Mouse (Mus musculus): ENCODE measurements around the gene Hspa13. TPM values are rescaled to one million over a fixed set of nuclear protein-coding genes. Genes with fewer than 3 reads are reported as not detected.

Gene Hspa13
- polyA plus RNA-seq (2016; fragmentation: Nextera tagmentation; extraction: Ambion mirVana): 34.6 and 38.9 TPM in 2 replicates

- Histone ChIP-seq H3K4me3 (peak within 1 kb of the TSS; percentile 75), H3K9me3 (no peaks in the 10 kb centered on the region), H3K4me2 (replicated peaks) (peak within 1 kb of the TSS; percentile 62), H3K27ac (peak within 1 kb of the TSS; percentile 38), H3K9ac (peak within 1 kb of the TSS; percentile 68), H3K36me3 (peaks cover 26% of the 10 kb centered on the region), H3K27me3 (no peaks in the 10 kb centered on the region), H3K4me1 (peaks cover 8% of the 10 kb centered on the region; the same call in 1 of the 2 replicates)
- under 1% methylated on average over 51 of the region's 51 CpGs for WGBS
- peak; percentile 99 for ATAC-seq (ENCODE audit: insufficient number of reproducible peaks, insufficient read depth, low FRiP score, low TSS enrichment)
These were observed at the start of gene Hspa13 for GRCm38 (mm10) chr16:75766388-75767249. Gene Hspa13, minus strand, starts transcription at chr16:75767104.

- no peaks in the 10 kb centered on the region for H3K36me3 ChIP-seq
- H3K27ac ChIP-seq: no peak overlapping the region
- H3K4me3 ChIP-seq: no peak overlapping the region
- 43% methylated on average over 1 of the region's 1 CpGs for WGBS
- no peaks in the 10 kb centered on the region for H3K9me3 ChIP-seq
- H3K4me1 ChIP-seq: no peaks in the 10 kb centered on the region
- no peaks in the 10 kb centered on the region for H3K27me3 ChIP-seq
- ATAC-seq (ENCODE audit: insufficient number of reproducible peaks, insufficient read depth, low FRiP score, low TSS enrichment): no peak
- no peak overlapping the region for H3K9ac ChIP-seq
- no peak overlapping the region for H3K4me2 ChIP-seq (replicated peaks)
These were observed 12.4 kb upstream of the Hspa13 start for GRCm38 (mm10) chr16:75779271-75779670.

GRCm38 (mm10) chr16:75773222-75773621 is 6.3 kb upstream of the Hspa13 start:
- Histone ChIP-seq H3K9ac (no peak overlapping the region), H3K27ac (no peak overlapping the region), H3K36me3 (no peaks in the 10 kb centered on the region), H3K4me3 (no peak overlapping the region), H3K4me1 (no peaks in the 10 kb centered on the region), H3K4me2 (replicated peaks) (no peak overlapping the region), H3K27me3 (no peaks in the 10 kb centered on the region), H3K9me3 (no peaks in the 10 kb centered on the region)
- ATAC-seq (ENCODE audit: insufficient number of reproducible peaks, insufficient read depth, low FRiP score, low TSS enrichment): no peak
- WGBS: 86% methylated on average over 10 of the region's 10 CpGs

GRCm38 (mm10) chr16:75767250-75768002 is 522 bp upstream of the Hspa13 start:
- ATAC-seq (ENCODE audit: insufficient number of reproducible peaks, insufficient read depth, low FRiP score, low TSS enrichment): peak; percentile 62
- H3K4me1 ChIP-seq: peaks cover 8% of the 10 kb centered on the region; the same call in 1 of the 2 replicates
- WGBS: 21% methylated on average over 21 of the region's 21 CpGs

DNA sequence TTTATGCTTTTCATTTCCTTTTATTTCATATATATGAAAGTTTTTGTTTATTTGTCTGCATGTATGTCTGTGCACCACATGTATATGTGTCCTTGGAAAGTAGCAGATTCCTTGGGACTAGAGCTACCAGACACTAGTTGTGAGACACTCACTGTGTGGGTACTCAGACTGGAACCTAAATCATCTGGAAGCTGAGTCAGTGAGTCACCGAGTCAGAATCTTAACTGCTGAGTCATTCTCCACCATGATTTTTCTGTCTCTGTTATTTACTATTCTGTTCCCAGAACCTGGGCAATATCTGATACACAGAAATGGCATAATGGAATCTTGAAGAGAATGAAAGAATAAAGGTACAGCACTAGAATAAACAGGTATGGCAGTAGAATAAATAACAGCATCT is 14.0 kb downstream of the Hspa13 start:
- H3K4me2 ChIP-seq (replicated peaks): no peak overlapping the region
- 76% methylated on average over 1 of the region's 1 CpGs for whole genome bisulfite sequencing
- H3K4me1 ChIP-seq: no peaks in the 10 kb centered on the region
- no peaks in the 10 kb centered on the region for H3K9me3 ChIP-seq
- no peak overlapping the region for H3K4me3 ChIP-seq
- H3K36me3 ChIP-seq: peaks cover 19% of the 10 kb centered on the region
- no peaks in the 10 kb centered on the region for H3K27me3 ChIP-seq
- no peak for ATAC-seq (ENCODE audit: insufficient number of reproducible peaks, insufficient read depth, low FRiP score, low TSS enrichment)
- no peak overlapping the region for H3K9ac ChIP-seq
- H3K27ac ChIP-seq: no peak overlapping the region

More at GRCm38 (mm10) chr16:75767250-75768002, 522 bp upstream of the Hspa13 start:
- Histone ChIP-seq H3K9ac (no peak overlapping the region), H3K27ac (peak overlapping the region; percentile 38; the same call in 1 of the 2 replicates), H3K27me3 (no peaks in the 10 kb centered on the region), H3K36me3 (peaks cover 22% of the 10 kb centered on the region), H3K4me2 (replicated peaks) (peak overlapping the region; percentile 57), H3K9me3 (no peaks in the 10 kb centered on the region), H3K4me3 (peak overlapping the region; percentile 75)

DNA sequence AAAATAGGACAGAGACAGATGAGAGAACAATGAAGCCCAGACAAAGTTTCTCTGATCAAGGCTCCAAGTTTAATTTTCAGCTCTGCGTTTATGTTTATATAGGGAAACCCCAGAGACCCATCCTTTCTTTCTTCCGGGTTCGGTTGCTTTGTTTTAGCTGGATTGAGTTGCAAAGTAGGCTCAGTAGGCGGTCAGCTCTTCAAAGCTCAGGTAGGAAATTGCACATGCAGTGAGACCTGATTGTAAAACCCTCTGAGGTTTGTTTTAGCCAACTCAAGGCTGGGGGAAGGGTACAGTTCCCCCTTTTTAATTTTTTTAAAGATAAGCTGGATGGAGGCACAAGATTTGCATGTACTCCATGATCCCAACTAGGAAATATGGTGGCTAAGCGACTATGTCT is 16.8 kb downstream of the Hspa13 start:
- whole genome bisulfite sequencing: 45% methylated on average over 5 of the region's 5 CpGs
- ATAC-seq (ENCODE audit: insufficient number of reproducible peaks, insufficient read depth, low FRiP score, low TSS enrichment): no peak
- Histone ChIP-seq H3K9me3 (no peaks in the 10 kb centered on the region), H3K27ac (no peak overlapping the region), H3K9ac (no peak overlapping the region), H3K36me3 (peaks cover 5% of the 10 kb centered on the region; the same call in 1 of the 2 replicates), H3K4me1 (no peaks in the 10 kb centered on the region), H3K4me2 (replicated peaks) (no peak overlapping the region), H3K4me3 (no peak overlapping the region), H3K27me3 (no peaks in the 10 kb centered on the region)

- WGBS: 96% methylated on average over 1 of the region's 1 CpGs
These were observed 18.0 kb downstream of the Hspa13 start for GRCm38 (mm10) chr16:75748926-75749325.

GRCm38 (mm10) chr16:75744014-75744413 is 22.9 kb downstream of the Hspa13 start:
- WGBS: 66% methylated on average over 3 of the region's 3 CpGs

More at GRCm38 (mm10) chr16:75748926-75749325, 18.0 kb downstream of the Hspa13 start:
- H3K4me2 ChIP-seq (replicated peaks): no peak overlapping the region
- no peak overlapping the region for H3K9ac ChIP-seq
- no peaks in the 10 kb centered on the region for H3K36me3 ChIP-seq
- H3K4me3 ChIP-seq: no peak overlapping the region
- no peak overlapping the region for H3K27ac ChIP-seq
- no peaks in the 10 kb centered on the region for H3K4me1 ChIP-seq
- H3K9me3 ChIP-seq: no peaks in the 10 kb centered on the region
- no peak for ATAC-seq (ENCODE audit: insufficient number of reproducible peaks, insufficient read depth, low FRiP score, low TSS enrichment)
- H3K27me3 ChIP-seq: no peaks in the 10 kb centered on the region

GRCm38 (mm10) chr16:75717405-75718173 is 49.3 kb downstream of the Hspa13 start:
- no peak overlapping the region for H3K4me2 ChIP-seq (replicated peaks)
- WGBS: 55% methylated on average over 2 of the region's 2 CpGs
- H3K36me3 ChIP-seq: no peaks in the 10 kb centered on the region
- H3K9ac ChIP-seq: no peak overlapping the region
- H3K27me3 ChIP-seq: no peaks in the 10 kb centered on the region
- no peaks in the 10 kb centered on the region for H3K4me1 ChIP-seq
- ATAC-seq (ENCODE audit: insufficient number of reproducible peaks, insufficient read depth, low FRiP score, low TSS enrichment): no peak
- H3K4me3 ChIP-seq: no peak overlapping the region
- no peak overlapping the region for H3K27ac ChIP-seq
- no peaks in the 10 kb centered on the region for H3K9me3 ChIP-seq

More at GRCm38 (mm10) chr16:75744014-75744413, 22.9 kb downstream of the Hspa13 start:
- Histone ChIP-seq H3K27me3 (no peaks in the 10 kb centered on the region), H3K27ac (no peak overlapping the region), H3K4me1 (no peaks in the 10 kb centered on the region), H3K36me3 (no peaks in the 10 kb centered on the region), H3K9ac (no peak overlapping the region), H3K4me2 (replicated peaks) (no peak overlapping the region), H3K4me3 (no peak overlapping the region), H3K9me3 (no peaks in the 10 kb centered on the region)
- no peak for ATAC-seq (ENCODE audit: insufficient number of reproducible peaks, insufficient read depth, low FRiP score, low TSS enrichment)

DNA sequence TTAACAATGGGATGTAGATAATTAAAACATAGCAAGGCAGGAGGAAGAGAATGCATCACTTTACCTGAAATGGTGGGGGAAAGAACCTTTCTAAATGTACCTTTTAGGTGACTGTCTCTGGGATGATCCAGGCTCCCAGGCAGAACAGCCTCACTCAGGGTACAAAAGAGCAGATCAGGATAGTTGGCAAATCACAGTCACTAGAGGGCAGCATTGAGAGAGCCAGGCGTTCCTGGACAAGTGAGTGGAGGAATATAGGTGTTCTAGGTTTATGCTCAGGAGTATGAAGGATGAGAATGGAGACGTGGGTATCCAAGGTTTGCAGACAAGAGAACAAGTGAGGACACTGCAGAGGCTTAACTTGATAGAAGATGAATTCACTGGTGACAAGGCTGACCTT is 70.7 kb downstream of the Hspa13 start:
- H3K4me2 ChIP-seq (replicated peaks): no peak overlapping the region
- no peak overlapping the region for H3K9ac ChIP-seq
- H3K4me3 ChIP-seq: no peak overlapping the region
- H3K27ac ChIP-seq: no peak overlapping the region
- peak; percentile 84; the same call in 1 of the 2 replicates for ATAC-seq (ENCODE audit: insufficient number of reproducible peaks, insufficient read depth, low FRiP score, low TSS enrichment)
- H3K9me3 ChIP-seq: no peaks in the 10 kb centered on the region
- H3K4me1 ChIP-seq: no peaks in the 10 kb centered on the region
- 19% methylated on average over 2 of the region's 2 CpGs for WGBS
- H3K27me3 ChIP-seq: no peaks in the 10 kb centered on the region
- no peaks in the 10 kb centered on the region for H3K36me3 ChIP-seq

Data from embryonic facial prominence, embryonic 12.5 days (tissue).